Mouse (Mus musculus) olfactory bulb, adult 2 months (tissue): ENCODE measurements around the gene Pycard.

Source experiments
- CTCF ChIP-seq: fragments of 200-500 bp; IDR thresholded peaks from 2 replicates; pipeline ENCODE4 v1.5.1; 2012; ENCODE audit warnings: low read depth, mild to moderate bottlenecking, low read length, moderate library complexity; ENCODE audit not compliant: insufficient read depth
- POLR2A ChIP-seq: fragments of 200-500 bp; IDR thresholded peaks from 2 replicates; pipeline ENCODE4 v1.6.1; 2012; ENCODE audit warnings: mild to moderate bottlenecking, low read depth, low read length, moderate library complexity; ENCODE audit not compliant: insufficient read depth

GRCm38 (mm10) chr7:128013116-128013515, 19.4 kb upstream of the Pycard start:
- TF ChIP-seq POLR2A (no peak), CTCF (no peak)
